Mouse (Mus musculus) layer of hippocampus, postnatal 36 days (tissue): Measurements from ENCODE around the gene Rdh11. TPM values are rescaled to one million over a fixed set of nuclear protein-coding genes. Genes with fewer than 3 reads are reported as not detected.
A peak's percentile ranks its signal among the peaks of the same experiment; 100 is the strongest.
"Not testable (repeated sequence)": the region's sequence is repeated elsewhere in the genome, so short reads cannot be mapped to it uniquely, and the experiment has no call there.

Source experiments
- DNase-seq, 2 experiments: peaks; one replicate each; pipeline ENCODE4 v3.0.0; 2022
- total RNA-seq, 2 experiments: library from RNA; stranded (reverse); gene quantifications; 2 replicates each; pipeline ENCODE4 v1.2.3; 2021

Rdh11 gene
- 10 to 100 TPM; 20.2 to 20.5 TPM for total RNA-seq

GRCm38 (mm10) chr12:79192193-79192592 lies at the start of gene Rdh11:
Gene Rdh11 (minus strand): TSS chr12:79192293.
- DNase-seq: no peak

GRCm38 (mm10) chr12:79235485-79236080 lies 43.5 kb upstream of the Rdh11 start:
- no peak for DNase-seq

- no peak for DNase-seq
Measured at GRCm38 (mm10) chr12:79217511-79217910, 25.4 kb upstream of the Rdh11 start.

GRCm38 (mm10) chr12:79211447-79211846 lies 19.4 kb upstream of the Rdh11 start:
- DNase-seq: no peak

GRCm38 (mm10) chr12:79208703-79209464 lies 16.8 kb upstream of the Rdh11 start, which contains the start of gene Rdh12:
Gene Rdh12 (plus strand): TSS chr12:79208914.
- DNase-seq: peak; percentile 20 to 41

- DNase-seq: no peak
Measured at GRCm38 (mm10) chr12:79201882-79202281, 9.8 kb upstream of the Rdh11 start.

GRCm38 (mm10) chr12:79197105-79197504 lies 5.0 kb upstream of the Rdh11 start:
- peak in 1 of 2 experiments; percentile 15 for DNase-seq

- DNase-seq: peak; percentile 44 to 68
Measured at GRCm38 (mm10) chr12:79193441-79193840, 1.3 kb upstream of the Rdh11 start.

GRCm38 (mm10) chr12:79191701-79192100 lies 392 bp downstream of the Rdh11 start:
- peak; percentile 69 to 73 for DNase-seq

GRCm38 (mm10) chr12:79190931-79191673 lies 991 bp downstream of the Rdh11 start:
- DNase-seq: peak in 1 of 2 experiments; percentile 44

- DNase-seq: not testable (repeated sequence)
Measured at GRCm38 (mm10) chr12:79185160-79185559, 6.9 kb downstream of the Rdh11 start.

GRCm38 (mm10) chr12:79175998-79176397 lies 16.1 kb downstream of the Rdh11 start:
- no peak for DNase-seq

GRCm38 (mm10) chr12:79173721-79174120 lies 18.4 kb downstream of the Rdh11 start:
- no peak for DNase-seq

- DNase-seq: peak; percentile 94
Measured at GRCm38 (mm10) chr12:79172019-79172941, 19.8 kb downstream of the Rdh11 start, which contains the start of gene Vti1b. Gene Vti1b (minus strand): TSS chr12:79172667.

GRCm38 (mm10) chr12:79171269-79171995 lies 20.7 kb downstream of the Rdh11 start:
- DNase-seq: no peak

- DNase-seq: peak; percentile 35 to 43
Measured at GRCm38 (mm10) chr12:79170421-79170820, 21.7 kb downstream of the Rdh11 start.

GRCm38 (mm10) chr12:79169173-79169572 lies 22.9 kb downstream of the Rdh11 start:
- no peak for DNase-seq

- DNase-seq: no peak
Measured at GRCm38 (mm10) chr12:79162876-79163275, 29.2 kb downstream of the Rdh11 start.

- DNase-seq: no peak
Measured at GRCm38 (mm10) chr12:79149653-79150052, 42.4 kb downstream of the Rdh11 start.

- no peak for DNase-seq
Measured at GRCm38 (mm10) chr12:79141384-79141783, 50.7 kb downstream of the Rdh11 start.

GRCm38 (mm10) chr12:79140811-79141210 lies 51.3 kb downstream of the Rdh11 start:
- no peak for DNase-seq
